Mouse (Mus musculus): ENCODE data around the gene Ifi47. TPM values are rescaled to one million over a fixed set of nuclear protein-coding genes. Genes with fewer than 3 reads are reported as not detected.

Ifi47 gene
- polyA plus RNA-seq, 1 experiment from 2014 or later: 1.6 TPM

GRCm38 (mm10) chr11:49077012-49077411 is 625 bp downstream of the Ifi47 start:
- H3K36me3 ChIP-seq (ENCODE audit: control insufficient read depth, insufficient read depth, low read length): no peaks in the 10 kb centered on the region
- no peak overlapping the region for H3K4me3 ChIP-seq (ENCODE audit: low read depth, low read length)
- H3K9ac ChIP-seq (replicated peaks; ENCODE audit: low read depth, low read length): no peak overlapping the region
- H3K27me3 ChIP-seq (ENCODE audit: control insufficient read depth, insufficient read depth, low read length): no peaks in the 10 kb centered on the region
- no peak overlapping the region for H3K27ac ChIP-seq (ENCODE audit: low read length)
- H3K9me3 ChIP-seq (ENCODE audit: control insufficient read depth, low read depth, low read length): no peaks in the 10 kb centered on the region
- no peak for ATAC-seq (ENCODE audit: insufficient number of reproducible peaks, insufficient read depth, low FRiP score, low read depth)
- H3K4me2 ChIP-seq (replicated peaks; ENCODE audit: low read depth, low read length): no peak overlapping the region
- no peaks in the 10 kb centered on the region for H3K4me1 ChIP-seq (ENCODE audit: control insufficient read depth, insufficient read depth, low read length)
- 83% methylated on average over 1 of the region's 1 CpGs for WGBS

DNA sequence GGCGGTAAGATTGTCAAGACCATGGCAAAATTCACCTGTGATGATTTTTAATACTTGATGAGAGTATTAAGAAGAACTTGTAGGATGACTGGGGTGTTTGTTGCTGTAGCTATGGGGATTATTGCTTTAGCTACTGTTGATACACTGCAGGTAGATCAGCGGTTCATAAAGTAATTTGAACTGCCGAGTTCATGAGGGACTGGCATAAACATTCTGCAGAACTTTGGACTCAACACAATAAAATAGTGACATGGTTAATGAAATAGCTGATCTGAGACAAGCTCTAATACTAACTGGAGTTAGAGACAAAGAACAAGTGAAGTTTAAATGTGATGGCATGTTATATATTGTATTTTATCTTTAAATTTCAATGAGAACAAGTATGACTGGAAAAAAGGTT is 2.3 kb downstream of the Ifi47 start:
- no peaks in the 10 kb centered on the region for H3K9me3 ChIP-seq (ENCODE audit: control insufficient read depth, low read depth, low read length)
- WGBS: 70% methylated on average over 3 of the region's 3 CpGs
- H3K4me2 ChIP-seq (replicated peaks; ENCODE audit: low read depth, low read length): no peak overlapping the region
- H3K36me3 ChIP-seq (ENCODE audit: control insufficient read depth, insufficient read depth, low read length): no peaks in the 10 kb centered on the region
- H3K4me3 ChIP-seq (ENCODE audit: low read depth, low read length): no peak overlapping the region
- no peaks in the 10 kb centered on the region for H3K27me3 ChIP-seq (ENCODE audit: control insufficient read depth, insufficient read depth, low read length)
- H3K27ac ChIP-seq (ENCODE audit: low read length): no peak overlapping the region
- 0 out of 2 replicates have a peak, but pooled peaks cover 5% of the 10 kb centered on the region for H3K4me1 ChIP-seq (ENCODE audit: control insufficient read depth, insufficient read depth, low read length)
- no peak overlapping the region for H3K9ac ChIP-seq (replicated peaks; ENCODE audit: low read depth, low read length)
- ATAC-seq (ENCODE audit: insufficient number of reproducible peaks, insufficient read depth, low FRiP score, low read depth): no peak

DNA sequence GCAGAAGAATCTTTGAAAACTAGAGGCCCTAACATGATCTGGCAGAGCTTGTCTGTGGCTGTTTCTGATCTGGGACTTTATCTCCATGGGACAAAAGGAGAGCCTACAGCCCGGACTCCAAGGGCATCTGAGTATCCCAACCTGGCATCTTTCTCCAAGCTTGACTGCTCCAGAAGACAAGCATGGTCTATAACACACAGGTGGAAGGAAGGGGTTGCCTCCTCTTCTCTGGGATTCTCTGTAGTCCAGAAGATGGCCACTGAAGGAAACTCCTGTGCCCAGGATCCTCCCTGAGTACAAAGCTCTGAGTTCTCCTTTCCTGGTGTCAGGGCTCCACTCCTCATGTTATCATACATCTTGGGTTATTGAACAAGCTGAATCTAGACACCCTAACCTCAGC is 4.2 kb downstream of the Ifi47 start:
- Histone ChIP-seq H3K9me3 (ENCODE audit: control insufficient read depth, low read depth, low read length) (no peaks in the 10 kb centered on the region), H3K4me3 (ENCODE audit: low read depth, low read length) (no peak overlapping the region), H3K36me3 (ENCODE audit: control insufficient read depth, insufficient read depth, low read length) (no peaks in the 10 kb centered on the region), H3K4me2 (replicated peaks; ENCODE audit: low read depth, low read length) (no peak overlapping the region), H3K9ac (replicated peaks; ENCODE audit: low read depth, low read length) (no peak overlapping the region), H3K27ac (ENCODE audit: low read length) (no peak overlapping the region), H3K4me1 (ENCODE audit: control insufficient read depth, insufficient read depth, low read length) (0 out of 2 replicates have a peak, but pooled peaks cover 7% of the 10 kb centered on the region), H3K27me3 (ENCODE audit: control insufficient read depth, insufficient read depth, low read length) (no peaks in the 10 kb centered on the region)
- no peak for ATAC-seq (ENCODE audit: insufficient number of reproducible peaks, insufficient read depth, low FRiP score, low read depth)
- 64% methylated on average over 1 of the region's 1 CpGs for WGBS

DNA sequence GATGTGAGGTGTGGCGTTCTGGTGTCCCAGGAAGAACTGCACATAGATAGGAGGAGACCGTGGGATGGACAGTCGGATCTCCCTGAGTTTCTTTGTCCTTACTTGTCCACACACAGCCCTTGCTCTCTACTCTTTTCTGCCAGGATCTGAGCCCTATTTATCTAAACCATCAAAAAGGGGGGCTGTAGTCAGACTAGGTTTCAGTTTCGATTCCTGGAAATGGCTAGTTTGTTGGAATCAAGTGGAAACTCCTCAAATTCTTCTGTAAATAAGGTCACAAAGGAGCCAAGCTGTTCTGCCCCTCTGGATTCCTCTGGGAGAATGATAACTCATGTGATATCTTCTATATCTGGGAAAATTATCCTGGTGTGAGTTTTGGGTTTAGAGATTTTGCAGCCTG is 5.0 kb downstream of the Ifi47 start:
- H3K9ac ChIP-seq (replicated peaks; ENCODE audit: low read depth, low read length): no peak overlapping the region
- H3K4me2 ChIP-seq (replicated peaks; ENCODE audit: low read depth, low read length): no peak overlapping the region
- 68% methylated on average over 4 of the region's 4 CpGs for WGBS
- no peak overlapping the region for H3K4me3 ChIP-seq (ENCODE audit: low read depth, low read length)
- H3K4me1 ChIP-seq (ENCODE audit: control insufficient read depth, insufficient read depth, low read length): 0 out of 2 replicates have a peak, but pooled peaks cover 7% of the 10 kb centered on the region
- ATAC-seq (ENCODE audit: insufficient number of reproducible peaks, insufficient read depth, low FRiP score, low read depth): no peak
- H3K27me3 ChIP-seq (ENCODE audit: control insufficient read depth, insufficient read depth, low read length): no peaks in the 10 kb centered on the region
- no peaks in the 10 kb centered on the region for H3K36me3 ChIP-seq (ENCODE audit: control insufficient read depth, insufficient read depth, low read length)
- H3K9me3 ChIP-seq (ENCODE audit: control insufficient read depth, low read depth, low read length): no peaks in the 10 kb centered on the region
- H3K27ac ChIP-seq (ENCODE audit: low read length): no peak overlapping the region

DNA sequence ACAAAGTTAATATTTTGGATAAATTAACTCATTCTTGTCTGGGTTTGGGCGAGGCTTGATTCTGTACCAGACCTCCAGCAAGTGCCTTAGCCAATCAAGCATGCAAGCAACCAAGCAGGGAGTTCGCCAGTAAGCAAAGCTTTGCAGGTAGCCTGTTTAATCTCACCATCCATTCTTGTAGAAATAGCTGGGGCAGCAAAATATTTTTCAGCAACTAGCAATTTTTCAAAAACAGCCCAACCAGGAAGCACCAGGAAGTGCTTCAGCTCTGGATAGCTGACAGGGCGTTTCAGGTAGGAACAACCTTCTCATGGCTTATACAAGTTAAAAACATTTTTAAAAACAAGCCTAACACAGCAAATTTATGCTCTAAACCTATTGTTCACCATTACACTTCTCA is 5.5 kb downstream of the Ifi47 start:
- H3K27ac ChIP-seq (ENCODE audit: low read length): no peak overlapping the region
- WGBS: 70% methylated on average over 3 of the region's 3 CpGs
- 0 out of 2 replicates have a peak, but pooled peaks cover 7% of the 10 kb centered on the region for H3K4me1 ChIP-seq (ENCODE audit: control insufficient read depth, insufficient read depth, low read length)
- no peaks in the 10 kb centered on the region for H3K9me3 ChIP-seq (ENCODE audit: control insufficient read depth, low read depth, low read length)
- no peak for ATAC-seq (ENCODE audit: insufficient number of reproducible peaks, insufficient read depth, low FRiP score, low read depth)
- no peak overlapping the region for H3K4me2 ChIP-seq (replicated peaks; ENCODE audit: low read depth, low read length)
- H3K9ac ChIP-seq (replicated peaks; ENCODE audit: low read depth, low read length): no peak overlapping the region
- no peaks in the 10 kb centered on the region for H3K36me3 ChIP-seq (ENCODE audit: control insufficient read depth, insufficient read depth, low read length)
- no peak overlapping the region for H3K4me3 ChIP-seq (ENCODE audit: low read depth, low read length)
- H3K27me3 ChIP-seq (ENCODE audit: control insufficient read depth, insufficient read depth, low read length): no peaks in the 10 kb centered on the region

DNA sequence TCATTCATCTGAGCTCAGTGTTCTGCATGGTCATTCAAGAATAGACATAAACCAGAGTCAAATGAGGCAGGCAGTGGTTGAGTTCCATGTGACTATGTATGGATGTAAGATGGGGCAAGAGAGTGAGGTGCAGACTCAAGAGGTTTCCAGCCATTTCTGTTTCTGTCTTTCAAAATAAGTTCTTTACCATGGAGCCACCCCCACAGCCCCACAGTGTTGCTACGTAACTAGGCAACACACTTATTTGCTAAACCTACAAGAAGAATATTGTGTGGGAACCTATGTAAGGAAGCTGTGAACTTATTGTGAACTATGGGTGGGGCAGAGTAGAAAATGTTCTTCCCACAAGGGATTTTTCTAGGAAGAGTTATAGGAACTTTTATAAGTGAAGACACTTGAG is 6.8 kb downstream of the Ifi47 start:
- ATAC-seq (ENCODE audit: insufficient number of reproducible peaks, insufficient read depth, low FRiP score, low read depth): 0 out of 2 replicates have a peak, but pooled peaks have one; percentile 18
- Histone ChIP-seq H3K4me2 (replicated peaks; ENCODE audit: low read depth, low read length) (no peak overlapping the region), H3K9ac (replicated peaks; ENCODE audit: low read depth, low read length) (no peak overlapping the region), H3K27ac (ENCODE audit: low read length) (no peak overlapping the region), H3K4me3 (ENCODE audit: low read depth, low read length) (no peak overlapping the region), H3K4me1 (ENCODE audit: control insufficient read depth, insufficient read depth, low read length) (peaks cover 12% of the 10 kb centered on the region; the same call in 1 of the 2 replicates), H3K27me3 (ENCODE audit: control insufficient read depth, insufficient read depth, low read length) (no peaks in the 10 kb centered on the region), H3K36me3 (ENCODE audit: control insufficient read depth, insufficient read depth, low read length) (no peaks in the 10 kb centered on the region), H3K9me3 (ENCODE audit: control insufficient read depth, low read depth, low read length) (no peaks in the 10 kb centered on the region)
- 87% methylated on average over 1 of the region's 1 CpGs for WGBS

- Histone ChIP-seq H3K4me3 (ENCODE audit: low read depth, low read length) (no peak overlapping the region), H3K9me3 (ENCODE audit: control insufficient read depth, low read depth, low read length) (no peaks in the 10 kb centered on the region), H3K36me3 (ENCODE audit: control insufficient read depth, insufficient read depth, low read length) (no peaks in the 10 kb centered on the region), H3K4me1 (ENCODE audit: control insufficient read depth, insufficient read depth, low read length) (peaks cover 12% of the 10 kb centered on the region; the same call in 1 of the 2 replicates), H3K9ac (replicated peaks; ENCODE audit: low read depth, low read length) (no peak overlapping the region), H3K27me3 (ENCODE audit: control insufficient read depth, insufficient read depth, low read length) (no peaks in the 10 kb centered on the region), H3K4me2 (replicated peaks; ENCODE audit: low read depth, low read length) (no peak overlapping the region), H3K27ac (ENCODE audit: low read length) (no peak overlapping the region)
- WGBS: 75% methylated on average over 3 of the region's 3 CpGs
- no peak for ATAC-seq (ENCODE audit: insufficient number of reproducible peaks, insufficient read depth, low FRiP score, low read depth)
Measured at GRCm38 (mm10) chr11:49083808-49084207, 7.4 kb downstream of the Ifi47 start.

DNA sequence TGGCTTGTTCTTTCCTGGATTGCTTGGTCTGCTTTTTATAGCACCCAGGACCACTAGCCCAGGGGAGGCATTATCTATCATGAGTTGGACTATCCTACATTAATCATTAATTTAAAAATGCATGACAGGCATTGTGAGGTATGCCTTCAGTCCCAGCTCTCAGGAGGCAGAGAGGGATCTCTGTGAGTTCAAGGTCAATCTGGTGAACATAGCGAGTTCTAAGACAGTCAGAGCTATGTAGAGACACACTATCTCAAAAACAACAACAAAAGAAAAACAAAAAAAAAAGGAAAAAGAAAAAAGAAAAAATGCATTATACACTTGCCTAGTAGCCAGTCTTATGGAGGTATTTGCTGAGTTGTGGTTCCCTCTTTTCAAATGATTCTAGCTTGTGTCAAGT is 8.0 kb downstream of the Ifi47 start:
- Histone ChIP-seq H3K27ac (ENCODE audit: low read length) (no peak overlapping the region), H3K9ac (replicated peaks; ENCODE audit: low read depth, low read length) (no peak overlapping the region), H3K4me2 (replicated peaks; ENCODE audit: low read depth, low read length) (no peak overlapping the region), H3K4me3 (ENCODE audit: low read depth, low read length) (no peak overlapping the region), H3K36me3 (ENCODE audit: control insufficient read depth, insufficient read depth, low read length) (no peaks in the 10 kb centered on the region), H3K9me3 (ENCODE audit: control insufficient read depth, low read depth, low read length) (no peaks in the 10 kb centered on the region), H3K27me3 (ENCODE audit: control insufficient read depth, insufficient read depth, low read length) (no peaks in the 10 kb centered on the region), H3K4me1 (ENCODE audit: control insufficient read depth, insufficient read depth, low read length) (peaks cover 12% of the 10 kb centered on the region; the same call in 1 of the 2 replicates)
- no peak for ATAC-seq (ENCODE audit: insufficient number of reproducible peaks, insufficient read depth, low FRiP score, low read depth)
- WGBS: 74% methylated on average over 1 of the region's 1 CpGs

GRCm38 (mm10) chr11:49084875-49085274 is 8.5 kb downstream of the Ifi47 start:
- Histone ChIP-seq H3K36me3 (ENCODE audit: control insufficient read depth, insufficient read depth, low read length) (no peaks in the 10 kb centered on the region), H3K27ac (ENCODE audit: low read length) (no peak overlapping the region), H3K4me2 (replicated peaks; ENCODE audit: low read depth, low read length) (no peak overlapping the region), H3K27me3 (ENCODE audit: control insufficient read depth, insufficient read depth, low read length) (no peaks in the 10 kb centered on the region), H3K4me1 (ENCODE audit: control insufficient read depth, insufficient read depth, low read length) (peaks cover 12% of the 10 kb centered on the region; the same call in 1 of the 2 replicates), H3K9ac (replicated peaks; ENCODE audit: low read depth, low read length) (no peak overlapping the region), H3K9me3 (ENCODE audit: control insufficient read depth, low read depth, low read length) (no peaks in the 10 kb centered on the region), H3K4me3 (ENCODE audit: low read depth, low read length) (no peak overlapping the region)
- WGBS: 46% methylated on average over 3 of the region's 3 CpGs
- no peak for ATAC-seq (ENCODE audit: insufficient number of reproducible peaks, insufficient read depth, low FRiP score, low read depth)

Data from stomach, embryonic 14.5 days (tissue).